Mouse (Mus musculus) lung, embryonic 14.5 days (tissue): ENCODE measurements around the gene Tcf19. TPM values are rescaled to one million over a fixed set of nuclear protein-coding genes. Genes with fewer than 3 reads are reported as not detected.
A peak's percentile ranks its signal among the peaks of the same experiment; 100 is the strongest.

ENCODE experiments used
- ATAC-seq: fragments of 200-750 bp; cut with Nextera tagmentation; 2 replicates; pipeline ENCODE4 v1.8.0; 2017; ENCODE audit warnings: mild to moderate bottlenecking, moderate TSS enrichment, moderate library complexity; ENCODE audit not compliant: insufficient read depth
- DNase-seq: peaks from one replicate; pipeline ENCODE4 v3.0.0-alpha.2; 2015
- H3K27ac ChIP-seq: fragments of 300-500 bp; sonication (generic); 2 replicates; pipeline ENCODE4 v1.5.1; 2014; ENCODE audit warnings: low read depth, mild to moderate bottlenecking, moderate library complexity
- H3K27me3 ChIP-seq: fragments of 300-500 bp; sonication (generic); 2 replicates; pipeline ENCODE4 v1.6.1; 2014; ENCODE audit warnings: low read length, control low read depth; ENCODE audit not compliant: insufficient read depth
- H3K36me3 ChIP-seq: fragments of 300-500 bp; sonication (generic); 2 replicates; pipeline ENCODE4 v1.6.1; 2014; ENCODE audit warnings: control low read depth; ENCODE audit not compliant: insufficient read depth
- H3K4me1 ChIP-seq: fragments of 300-500 bp; sonication (generic); 2 replicates; pipeline ENCODE4 v1.6.1; 2014; ENCODE audit warnings: antibody characterized with exemption, control low read depth; ENCODE audit not compliant: insufficient read depth
- H3K4me2 ChIP-seq: fragments of 300-500 bp; sonication (generic); 2 replicates; pipeline ENCODE4 v1.6.1; 2014; ENCODE audit warnings: mild to moderate bottlenecking
- H3K4me3 ChIP-seq: fragments of 300-500 bp; sonication (generic); 2 replicates; pipeline ENCODE4 v1.5.1; 2014; ENCODE audit warnings: low read depth, low read length
- H3K9ac ChIP-seq: fragments of 300-500 bp; sonication (generic); 2 replicates; pipeline ENCODE4 v1.6.1; 2014
- H3K9me3 ChIP-seq: fragments of 300-500 bp; sonication (generic); 2 replicates; pipeline ENCODE4 v1.6.1; 2016; ENCODE audit warnings: low read depth, low read length, control low read depth
- CTCF ChIP-seq: IDR thresholded peaks from 2 replicates; pipeline ENCODE4 v1.5.1; 2016; ENCODE audit warnings: antibody characterized with exemption, low read depth
- WGBS: fragments of 180-500 bp; shearing (Covaris S2); extraction: QIAGEN DNeasy Blood & Tissue Kit; methylation state at CpG from one replicate; pipeline ENCODE4 v1.1.7; 2014; 5-methylcytosine and 5-hydroxymethylcytosine counted together
- polyA plus RNA-seq: library from polyadenylated mRNA; unstranded; fragments of >200 nt; fragmentation: Nextera tagmentation; extraction: Ambion mirVana; gene quantifications from 2 replicates; pipeline ENCODE4 v1.2.1, GENCODE M21; 2014

Tcf19 gene
- polyA plus RNA-seq, 1 experiment from 2014 or later, result 83.9 TPM

DNA sequence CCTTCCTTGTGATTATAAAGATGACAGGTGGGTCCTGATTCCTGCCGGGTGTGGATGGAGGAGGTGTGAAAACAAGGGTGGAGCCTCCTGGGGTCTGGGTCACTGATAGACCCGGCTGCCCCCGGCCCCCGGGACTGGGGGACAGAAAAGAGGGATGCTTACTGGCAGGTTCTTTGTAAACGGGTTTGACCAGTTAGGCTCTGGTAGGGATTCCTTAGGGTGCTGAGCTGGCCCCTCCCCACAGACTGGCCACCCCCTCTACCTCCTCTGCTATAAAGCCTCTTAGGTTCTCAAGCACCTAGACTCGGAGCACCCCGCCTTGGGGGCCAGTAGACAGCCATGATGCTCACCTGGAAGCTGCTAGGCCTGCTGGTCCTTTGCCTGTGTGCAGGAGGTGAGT is 16.3 kb upstream of the Tcf19 start, which contains the start of gene Psors1c2:
Psors1c2 (plus strand) TSS at position 301 of the 400 bp plus-strand sequence.
- H3K4me1 ChIP-seq, result no peaks in the 10 kb centered on the region
- H3K4me3 ChIP-seq, result no peak within 1 kb of the TSS
- 20% methylated on average over 7 of the region's 7 CpGs for WGBS
- peaks cover 25% of the 10 kb centered on the region for H3K36me3 ChIP-seq
- DNase-seq (no peak), ATAC-seq (peak; percentile 17; the same call in 1 of the 2 replicates)
- TF ChIP-seq CTCF, result no peak
- no peak within 1 kb of the TSS for H3K27ac ChIP-seq
- H3K27me3 ChIP-seq, result no peaks in the 10 kb centered on the region
- no peak within 1 kb of the TSS for H3K9ac ChIP-seq
- no peak within 1 kb of the TSS for H3K4me2 ChIP-seq
- H3K9me3 ChIP-seq, result no peaks in the 10 kb centered on the region

GRCm38 (mm10) chr17:35532360-35532759 is 15.7 kb upstream of the Tcf19 start:
- H3K4me2 ChIP-seq, result no peak overlapping the region
- no peaks in the 10 kb centered on the region for H3K27me3 ChIP-seq
- ATAC-seq (no peak), DNase-seq (no peak)
- no peaks in the 10 kb centered on the region for H3K9me3 ChIP-seq
- no peaks in the 10 kb centered on the region for H3K4me1 ChIP-seq
- peaks cover 31% of the 10 kb centered on the region for H3K36me3 ChIP-seq
- no peak for TF ChIP-seq CTCF
- H3K27ac ChIP-seq, result no peak overlapping the region
- H3K4me3 ChIP-seq, result no peak overlapping the region
- no peak overlapping the region for H3K9ac ChIP-seq
- WGBS, result 5% methylated on average over 3 of the region's 3 CpGs

DNA sequence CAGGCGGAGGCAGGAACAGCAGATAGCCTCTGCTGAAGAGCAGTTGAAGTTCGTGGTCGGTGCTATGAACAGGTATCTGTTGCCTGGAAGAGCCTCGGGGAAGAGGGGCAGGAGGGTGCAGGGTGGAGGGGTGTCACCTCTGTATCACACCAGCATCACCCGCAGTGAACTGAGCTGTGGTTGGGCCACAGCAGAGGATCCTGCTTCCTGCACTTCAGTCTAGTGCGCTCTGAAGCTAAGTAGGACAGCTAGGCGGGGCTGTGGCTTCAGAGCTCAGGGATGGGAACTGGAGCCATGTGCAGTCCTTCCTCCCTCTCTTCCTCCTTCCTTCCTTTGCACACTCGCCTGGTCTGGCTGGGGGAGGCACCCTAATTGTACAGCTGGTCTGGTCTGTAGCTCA is 10.0 kb upstream of the Tcf19 start:
- H3K27me3 ChIP-seq, result no peaks in the 10 kb centered on the region
- no peaks in the 10 kb centered on the region for H3K9me3 ChIP-seq
- H3K9ac ChIP-seq, result no peak overlapping the region
- WGBS, result 74% methylated on average over 8 of the region's 8 CpGs
- no peak for TF ChIP-seq CTCF
- DNase-seq, result no peak
- H3K4me1 ChIP-seq, result no peaks in the 10 kb centered on the region
- ATAC-seq, result no peak
- no peak overlapping the region for H3K4me2 ChIP-seq
- peaks cover 77% of the 10 kb centered on the region for H3K36me3 ChIP-seq
- no peak overlapping the region for H3K27ac ChIP-seq
- H3K4me3 ChIP-seq, result no peak overlapping the region

GRCm38 (mm10) chr17:35524354-35524753 is 7.7 kb upstream of the Tcf19 start:
- WGBS, result 83% methylated on average over 9 of the region's 9 CpGs
- TF ChIP-seq CTCF, result no peak
- no peak for ATAC-seq
- H3K9me3 ChIP-seq, result no peaks in the 10 kb centered on the region
- no peak overlapping the region for H3K27ac ChIP-seq
- no peak for DNase-seq
- H3K36me3 ChIP-seq, result peaks cover 75% of the 10 kb centered on the region
- H3K4me1 ChIP-seq, result no peaks in the 10 kb centered on the region
- H3K9ac ChIP-seq, result no peak overlapping the region
- no peak overlapping the region for H3K4me2 ChIP-seq
- no peaks in the 10 kb centered on the region for H3K27me3 ChIP-seq
- H3K4me3 ChIP-seq, result no peak overlapping the region

- TF ChIP-seq CTCF, result no peak
- Histone ChIP-seq H3K4me1 (peaks cover 9% of the 10 kb centered on the region; the same call in 1 of the 2 replicates), H3K9ac (peak overlapping the region; percentile 64), H3K4me2 (peak overlapping the region; percentile 95), H3K27me3 (no peaks in the 10 kb centered on the region), H3K4me3 (peak overlapping the region; percentile 51), H3K36me3 (peaks cover 21% of the 10 kb centered on the region; the same call in 1 of the 2 replicates), H3K27ac (peak overlapping the region; percentile 66), H3K9me3 (no peaks in the 10 kb centered on the region)
- no peak for ATAC-seq
- DNase-seq, result peak; percentile 38
- 4% methylated on average over 12 of the region's 12 CpGs for WGBS
Measured at GRCm38 (mm10) chr17:35517526-35517925, 902 bp upstream of the Tcf19 start.

DNA sequence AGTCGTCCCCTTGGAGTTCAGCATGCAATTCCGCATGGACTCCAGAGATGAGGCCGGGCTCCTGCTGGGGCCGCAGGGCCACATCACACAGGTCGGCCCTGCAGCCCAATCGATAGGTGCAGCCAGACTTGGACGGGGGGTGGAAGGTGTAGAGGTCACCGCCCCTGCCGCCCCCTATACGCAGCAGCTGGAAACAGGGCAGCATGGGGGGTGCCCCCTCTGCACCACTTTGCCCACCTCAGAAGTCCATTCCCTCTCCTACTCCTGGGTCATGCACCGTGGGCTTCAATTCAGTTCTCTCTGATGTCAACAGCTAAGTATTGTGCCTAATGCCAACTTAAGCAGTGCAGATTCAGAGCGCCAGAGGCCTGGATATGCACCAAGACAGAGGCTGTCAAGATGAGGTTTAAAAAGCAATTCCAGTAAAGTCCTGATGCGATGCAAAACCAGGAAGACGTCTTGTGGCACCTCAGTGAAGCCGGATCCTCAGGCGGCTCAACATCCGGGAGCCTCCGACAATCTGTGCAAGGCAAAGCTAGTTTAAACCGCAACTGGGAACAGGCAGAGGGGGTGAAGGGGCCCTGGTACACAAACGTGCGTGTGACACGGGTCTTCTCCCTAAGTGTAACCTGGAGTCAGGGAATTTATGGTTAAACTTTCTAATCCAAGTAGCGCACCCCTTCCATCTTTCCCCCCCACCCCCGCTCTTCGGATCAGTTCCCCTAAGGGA is 548 bp downstream of the Tcf19 start:
- peak overlapping the region; percentile 51 for H3K4me3 ChIP-seq
- TF ChIP-seq CTCF, result no peak
- H3K27ac ChIP-seq, result peak overlapping the region; percentile 14; the same call in 1 of the 2 replicates
- DNase-seq, result peak; percentile 76
- peak overlapping the region; percentile 95 for H3K4me2 ChIP-seq
- peaks cover 9% of the 10 kb centered on the region; the same call in 1 of the 2 replicates for H3K4me1 ChIP-seq
- 3% methylated on average over 25 of the region's 25 CpGs for WGBS
- H3K27me3 ChIP-seq, result no peaks in the 10 kb centered on the region
- peak overlapping the region; percentile 68 for H3K9ac ChIP-seq
- H3K9me3 ChIP-seq, result no peaks in the 10 kb centered on the region
- ATAC-seq, result peak; percentile 18
- H3K36me3 ChIP-seq, result peaks cover 16% of the 10 kb centered on the region; the same call in 1 of the 2 replicates

GRCm38 (mm10) chr17:35514756-35515155 is 1.9 kb downstream of the Tcf19 start:
- DNase-seq (no peak), ATAC-seq (no peak)
- H3K4me2 ChIP-seq, result peak overlapping the region; percentile 95
- no peak overlapping the region for H3K27ac ChIP-seq
- H3K9me3 ChIP-seq, result no peaks in the 10 kb centered on the region
- no peak for TF ChIP-seq CTCF
- H3K9ac ChIP-seq, result peak overlapping the region; percentile 9; the same call in 1 of the 2 replicates
- H3K36me3 ChIP-seq, result peaks cover 14% of the 10 kb centered on the region; the same call in 1 of the 2 replicates
- WGBS, result 45% methylated on average over 6 of the region's 6 CpGs
- no peaks in the 10 kb centered on the region for H3K27me3 ChIP-seq
- peaks cover 9% of the 10 kb centered on the region; the same call in 1 of the 2 replicates for H3K4me1 ChIP-seq
- peak overlapping the region; percentile 51 for H3K4me3 ChIP-seq
